Mouse (Mus musculus) embryo, embryonic 11.5 days (tissue): ENCODE data around the gene Scrt2.

Experiments
- DNase-seq: peaks from one replicate; pipeline ENCODE4 v3.0.0-alpha.2; 2012; ENCODE audit warnings: low read depth, low spot score

Scrt2 gene

GRCm38 (mm10) chr2:152081641-152082448 lies 516 bp downstream of the Scrt2 start:
- no peak for DNase-seq

GRCm38 (mm10) chr2:152082456-152083285 lies 1.3 kb downstream of the Scrt2 start:
- DNase-seq, result no peak

DNA sequence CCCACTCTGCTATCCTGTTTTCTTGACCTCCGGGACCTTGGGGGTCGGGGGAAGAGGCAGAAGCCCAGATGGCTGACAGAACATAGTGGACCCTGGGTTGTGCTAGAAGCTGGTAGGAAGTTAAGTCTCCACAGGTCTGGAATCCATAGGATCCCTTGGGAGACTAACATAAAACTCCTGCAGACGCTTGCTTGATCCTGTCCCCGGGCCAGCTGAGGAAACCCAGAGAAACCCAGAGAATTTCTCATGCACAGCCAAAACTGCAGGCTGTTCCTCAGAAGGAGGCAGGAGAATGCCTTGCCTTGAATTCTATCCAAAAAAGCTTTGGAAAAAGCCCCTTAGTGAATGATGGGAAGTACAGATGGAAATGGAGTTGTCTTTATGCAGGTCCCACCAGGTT lies 2.1 kb downstream of the Scrt2 start:
- DNase-seq, result no peak

GRCm38 (mm10) chr2:152084298-152084697 lies 3.0 kb downstream of the Scrt2 start:
- DNase-seq, result no peak

DNA sequence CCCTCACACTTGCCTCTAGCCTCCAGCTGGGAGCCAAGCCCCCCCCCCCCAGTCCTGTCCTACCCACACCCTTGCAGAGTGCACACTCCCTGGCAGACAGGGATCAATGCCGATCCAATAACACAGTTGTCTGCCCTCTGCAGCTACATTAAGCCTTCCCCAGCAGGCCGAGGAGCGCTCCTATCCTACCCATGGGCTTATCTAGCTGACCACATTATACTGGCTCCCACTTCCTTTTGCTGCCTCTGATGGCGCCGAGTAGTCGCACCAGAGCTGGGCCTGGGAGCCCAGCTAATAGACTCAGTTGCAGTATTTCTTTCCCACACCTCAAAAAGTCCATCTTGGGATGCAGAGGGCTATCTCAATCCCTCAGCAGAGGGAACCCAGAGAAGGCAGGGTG lies 4.1 kb downstream of the Scrt2 start:
- no peak for DNase-seq

- no peak for DNase-seq
Observed at GRCm38 (mm10) chr2:152086451-152086850, 5.1 kb downstream of the Scrt2 start.

DNA sequence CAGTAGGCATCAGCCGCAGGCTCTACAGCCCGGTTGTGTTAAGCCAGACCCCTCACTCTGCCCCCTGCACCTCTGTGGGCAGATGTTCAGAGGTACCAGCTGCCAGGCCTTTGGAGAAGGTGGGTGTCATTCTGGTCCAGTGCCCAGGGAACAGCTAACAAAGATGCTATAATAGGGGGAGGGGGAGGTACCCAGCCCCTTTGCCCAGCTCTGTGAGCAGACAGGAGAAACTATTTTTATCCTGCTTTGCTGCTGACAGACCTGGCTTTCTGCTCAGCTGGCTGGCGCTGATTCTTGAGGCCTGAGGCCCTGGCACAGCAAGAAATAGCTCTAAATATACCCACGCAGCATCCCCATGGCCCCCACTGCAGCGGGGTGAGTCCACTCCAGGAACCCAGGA lies 5.8 kb downstream of the Scrt2 start:
- DNase-seq, result no peak

GRCm38 (mm10) chr2:152089078-152089477 lies 7.7 kb downstream of the Scrt2 start:
- no peak for DNase-seq

- no peak for DNase-seq
Observed at GRCm38 (mm10) chr2:152089581-152089980, 8.3 kb downstream of the Scrt2 start.

DNA sequence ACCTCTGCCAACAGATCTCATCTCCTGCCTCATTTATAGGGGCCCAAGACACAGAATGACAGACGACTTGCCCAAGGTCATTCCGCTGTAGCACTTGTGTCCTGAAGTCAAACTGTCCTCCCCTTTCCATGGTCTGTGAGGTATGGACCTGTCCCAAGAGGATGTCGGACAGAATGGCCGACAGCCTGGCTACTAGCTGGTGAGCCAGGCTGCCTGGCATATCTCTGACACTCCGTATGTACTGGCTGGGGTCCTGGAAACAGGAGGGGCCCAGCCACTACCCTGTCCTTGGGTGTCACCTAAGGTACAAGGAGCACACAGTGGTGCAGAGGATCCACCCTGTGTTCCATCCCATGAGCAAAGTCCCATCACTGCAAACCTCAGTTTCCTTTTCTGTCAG lies 9.2 kb downstream of the Scrt2 start:
- DNase-seq, result no peak

DNA sequence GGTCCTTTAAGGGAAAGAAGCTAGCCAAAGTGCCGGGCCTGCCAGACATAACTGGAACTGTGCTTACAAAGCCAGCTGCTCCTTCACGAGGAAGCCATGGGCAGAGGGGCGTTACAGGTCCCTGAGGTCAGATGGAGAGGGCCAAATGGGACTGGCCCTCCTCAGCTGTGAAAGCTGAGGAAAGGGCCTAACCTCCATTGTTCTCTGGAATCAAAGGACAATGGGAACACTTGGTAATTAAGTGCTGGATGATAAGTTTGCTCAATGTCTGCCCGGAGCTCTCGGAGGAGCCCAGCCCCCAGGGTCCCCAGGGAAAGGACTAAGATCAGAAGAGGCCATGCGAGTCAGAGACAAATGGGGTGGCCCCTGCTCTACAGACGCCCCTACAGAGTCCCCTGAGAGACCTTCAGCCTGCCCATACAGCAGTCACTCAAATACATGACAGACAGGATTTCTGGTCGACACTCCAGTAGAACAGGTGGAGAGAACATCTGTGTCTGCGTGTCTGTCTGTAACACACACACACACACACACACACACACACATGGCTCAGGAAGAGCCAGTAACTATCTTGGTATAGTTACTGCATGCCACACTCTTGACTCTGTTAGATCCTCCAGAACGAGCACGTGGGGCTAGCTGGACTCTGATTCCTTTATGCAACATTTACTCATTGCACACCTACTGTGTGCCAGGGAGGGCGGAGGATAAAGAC lies 10.2 kb downstream of the Scrt2 start:
- DNase-seq, result no peak

DNA sequence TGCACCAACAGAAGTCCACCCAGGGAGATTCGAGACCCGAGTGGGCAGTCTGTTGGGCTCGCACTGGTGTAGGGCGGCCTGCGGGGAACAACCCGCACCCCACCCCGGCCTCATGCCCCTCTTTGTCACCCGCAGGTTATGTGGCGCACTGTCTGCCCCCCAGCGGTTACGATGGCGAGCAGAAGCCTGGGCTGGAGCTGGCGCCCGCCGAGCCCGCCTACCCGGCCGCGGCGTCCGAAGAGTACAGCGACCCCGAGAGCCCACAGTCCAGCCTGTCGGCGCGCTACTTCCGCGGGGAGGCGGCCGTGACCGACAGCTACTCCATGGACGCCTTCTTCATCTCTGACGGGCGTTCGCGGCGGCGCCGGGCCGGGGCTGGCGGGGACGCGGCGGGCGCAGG lies 11.6 kb downstream of the Scrt2 start:
- no peak for DNase-seq

DNA sequence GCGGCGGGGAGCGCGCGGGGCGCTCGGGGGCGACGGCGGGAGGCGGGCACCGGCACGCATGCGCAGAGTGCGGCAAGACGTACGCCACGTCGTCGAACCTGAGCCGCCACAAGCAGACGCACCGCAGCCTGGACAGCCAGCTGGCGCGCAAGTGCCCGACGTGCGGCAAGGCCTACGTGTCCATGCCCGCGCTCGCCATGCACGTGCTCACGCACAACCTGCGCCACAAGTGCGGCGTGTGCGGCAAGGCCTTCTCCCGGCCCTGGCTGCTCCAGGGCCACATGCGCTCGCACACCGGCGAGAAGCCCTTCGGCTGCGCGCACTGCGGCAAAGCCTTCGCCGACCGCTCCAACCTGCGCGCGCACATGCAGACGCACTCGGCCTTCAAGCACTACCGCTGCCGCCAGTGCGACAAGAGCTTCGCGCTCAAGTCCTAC lies 12.0 kb downstream of the Scrt2 start:
- DNase-seq, result no peak

- no peak for DNase-seq
Observed at GRCm38 (mm10) chr2:152094856-152095545, 13.7 kb downstream of the Scrt2 start.

DNA sequence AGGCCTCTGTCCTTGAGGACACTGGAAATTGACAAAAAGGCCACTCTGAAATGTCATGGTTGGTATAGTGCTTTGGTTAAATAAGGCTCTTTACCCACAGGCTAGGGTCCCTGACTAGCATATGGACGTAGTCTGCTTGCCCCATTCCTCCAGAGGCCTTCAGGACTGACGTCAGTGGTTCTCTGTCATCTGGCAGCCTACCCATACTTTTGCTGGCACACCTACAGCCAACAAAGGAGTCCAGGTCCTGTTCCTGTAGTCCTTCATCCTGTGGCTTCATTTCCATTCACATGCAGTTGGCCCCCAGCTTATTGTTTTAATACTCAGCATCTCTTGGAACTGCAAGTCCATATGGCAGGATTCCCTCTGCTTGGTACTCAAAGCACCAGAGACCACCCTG lies 15.6 kb downstream of the Scrt2 start:
- DNase-seq, result no peak

DNA sequence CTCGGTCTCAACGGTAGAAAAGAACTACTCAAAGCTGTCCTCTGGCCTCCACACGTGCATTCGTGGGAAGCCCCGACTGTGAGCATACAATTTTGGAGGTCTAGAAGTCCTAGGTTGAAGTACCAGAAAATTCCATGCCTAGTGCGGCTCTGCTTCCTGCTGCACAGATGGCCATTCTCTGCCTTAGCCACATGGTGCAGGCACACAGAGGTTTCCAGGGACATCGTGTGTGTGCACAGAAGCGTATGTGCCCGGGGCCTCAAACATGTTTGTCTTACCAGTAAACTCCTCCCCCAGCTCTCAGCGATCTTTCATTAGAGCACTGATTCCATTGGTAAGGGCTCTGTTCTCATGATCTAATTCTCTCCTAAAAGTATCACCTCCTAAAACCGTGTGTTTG lies 16.6 kb downstream of the Scrt2 start:
- DNase-seq, result no peak

DNA sequence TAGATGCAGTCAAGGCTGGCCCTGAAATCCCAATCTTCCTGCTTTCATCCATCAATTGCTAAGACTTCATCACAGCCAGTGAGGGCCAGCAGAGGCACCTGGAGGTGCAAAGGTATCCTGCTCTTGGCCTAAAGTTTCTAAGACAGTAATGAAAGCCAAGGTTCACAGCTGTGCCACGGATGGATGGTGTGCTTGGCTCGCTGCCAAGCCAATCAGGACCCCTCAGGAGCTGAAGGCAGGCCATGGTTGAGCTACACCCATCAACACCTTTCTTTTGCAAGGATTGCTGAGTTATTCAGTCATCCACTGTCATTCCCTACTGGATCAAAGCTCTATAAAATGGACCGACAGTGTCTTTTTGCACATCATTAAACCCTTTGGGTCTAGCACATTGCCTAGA lies 18.2 kb downstream of the Scrt2 start:
- DNase-seq, result no peak

DNA sequence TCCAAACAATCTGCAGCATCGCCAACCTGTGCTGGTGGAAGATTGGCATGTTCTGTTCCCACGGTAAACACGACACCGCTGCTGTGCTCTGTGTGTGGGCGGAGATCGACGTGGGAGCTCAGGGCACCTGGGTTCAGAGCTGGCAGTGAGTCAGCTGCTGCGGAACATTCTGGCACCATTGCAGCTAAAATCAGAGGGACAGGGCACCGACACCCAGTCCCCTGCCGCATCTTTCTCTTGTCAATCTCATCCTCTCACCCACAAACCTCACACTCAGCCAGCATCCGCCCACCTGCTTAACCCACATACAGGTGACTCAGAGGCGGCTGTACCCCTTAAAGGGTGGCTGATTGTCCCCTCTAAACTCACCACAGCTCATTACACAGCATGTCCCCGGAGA lies 20.4 kb downstream of the Scrt2 start:
- DNase-seq, result no peak

DNA sequence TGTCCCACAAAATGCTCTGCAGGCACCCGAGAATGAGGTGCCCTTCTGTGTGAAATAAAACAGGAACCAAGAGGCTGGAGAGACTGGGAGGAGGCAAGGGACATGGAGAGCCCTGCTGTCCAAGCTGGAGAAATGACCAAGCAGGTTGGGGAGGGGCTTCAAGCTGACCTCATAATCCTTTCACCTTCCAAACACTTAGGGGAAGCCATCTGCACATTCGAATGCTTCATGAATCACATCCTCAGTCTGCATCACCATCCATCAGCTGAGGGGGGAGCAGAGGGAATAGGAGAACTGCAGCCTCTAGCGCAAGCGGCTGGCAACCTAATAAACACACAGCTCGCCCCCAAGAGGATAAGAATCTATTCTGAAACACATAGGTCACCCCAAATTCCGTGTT lies 21.0 kb downstream of the Scrt2 start:
- DNase-seq, result no peak

DNA sequence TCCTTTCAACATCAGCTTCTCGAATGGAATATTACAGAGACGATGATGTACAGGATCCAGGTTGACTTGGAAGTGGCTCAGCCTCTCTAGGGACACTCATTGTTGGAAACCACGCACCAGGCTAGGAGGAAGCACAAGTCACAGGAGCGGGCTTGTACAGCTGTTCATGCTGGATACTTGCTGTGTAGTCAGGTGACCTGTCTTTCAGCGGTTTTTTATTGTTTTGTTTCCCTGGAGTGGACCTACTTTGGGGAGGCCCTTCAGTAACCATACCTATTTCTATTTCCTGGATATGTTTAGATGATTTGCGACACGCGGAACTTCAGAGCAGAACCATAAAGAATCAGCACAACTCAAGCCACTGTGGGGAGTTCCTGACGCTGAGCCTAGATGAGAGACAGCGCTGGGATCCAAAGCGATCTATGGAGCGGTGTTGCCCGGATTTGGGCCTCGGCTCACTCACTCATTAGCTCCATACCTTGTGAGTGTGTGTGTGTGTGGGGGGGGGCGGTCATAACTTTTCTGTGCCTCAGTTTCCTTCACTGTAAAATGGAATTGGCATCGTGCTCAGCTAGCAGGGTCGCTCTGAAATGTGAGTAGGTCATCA lies 23.5 kb downstream of the Scrt2 start:
- DNase-seq, result no peak
